Mouse (Mus musculus) E14TG2a.4 (cell line): ENCODE results near the gene Rack1.

Source experiments
- CTCF ChIP-seq: conservative IDR thresholded peaks from 2 replicates; pipeline ENCODE4 v1.5.1; 2014; ENCODE audit warnings: low read length
- NANOG ChIP-seq: IDR thresholded peaks from 2 replicates; pipeline ENCODE4 v1.6.1; 2014; ENCODE audit warnings: borderline replicate concordance, low read length, mixed read lengths

DNA sequence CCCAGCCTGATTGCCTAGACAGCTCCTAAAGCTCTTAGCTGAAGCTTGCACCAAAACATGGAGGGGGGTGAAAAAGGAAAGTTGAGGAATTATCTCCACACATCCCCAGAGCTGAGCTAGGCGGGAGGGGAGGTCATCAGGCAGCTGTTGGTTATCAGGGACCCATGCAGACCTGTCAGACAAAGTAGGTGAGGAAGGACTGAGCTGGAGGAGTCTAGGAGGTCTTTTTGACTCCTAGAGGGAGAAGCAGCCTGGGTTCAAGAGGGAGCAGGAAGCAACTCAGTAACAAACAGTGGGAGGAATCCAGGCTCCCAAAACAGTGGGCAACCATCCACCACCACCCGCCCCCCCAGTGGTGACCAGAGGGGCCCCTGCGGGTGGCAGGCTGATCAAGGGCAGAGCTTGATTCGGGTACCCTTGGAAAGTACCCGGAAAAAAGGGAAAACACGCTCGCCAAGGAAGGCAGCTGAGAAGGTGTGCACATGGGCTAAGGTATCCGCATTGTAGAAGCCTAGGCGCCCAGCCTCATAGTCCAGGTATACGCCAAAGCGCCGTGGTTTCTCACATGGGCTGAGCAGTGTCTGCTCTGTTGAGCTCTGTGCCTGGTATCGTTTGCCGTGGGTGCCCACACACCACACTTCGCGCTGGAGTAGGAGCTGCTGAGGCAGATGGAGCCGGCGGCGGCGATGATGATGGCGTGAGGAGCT, 6.9 kb downstream of the Rack1 start:
- no peak for TF ChIP-seq CTCF
- no peak for TF ChIP-seq NANOG
